Mouse (Mus musculus) lung, embryonic 16.5 days (tissue): ENCODE measurements around the gene Nrip1. TPM values are rescaled to one million over a fixed set of nuclear protein-coding genes. Genes with fewer than 3 reads are reported as not detected.

Experiments
- ATAC-seq: fragments of 200-750 bp; cut with Nextera tagmentation; 2 replicates; pipeline ENCODE4 v1.8.0; 2017; ENCODE audit warnings: low read depth, mild to moderate bottlenecking, moderate library complexity
- H3K27ac ChIP-seq: fragments of 300-500 bp; sonication (generic); 2 replicates; pipeline ENCODE4 v1.5.1; 2014; ENCODE audit warnings: mild to moderate bottlenecking, control low read depth, low read length
- H3K27me3 ChIP-seq: fragments of 300-500 bp; sonication (generic); 2 replicates; pipeline ENCODE4 v1.6.1; 2014; ENCODE audit warnings: low read depth, low read length, mixed read lengths; ENCODE audit not compliant: control insufficient read depth, insufficient read depth
- H3K36me3 ChIP-seq: fragments of 300-500 bp; sonication (generic); 2 replicates; pipeline ENCODE4 v1.6.1; 2014; ENCODE audit warnings: low read length; ENCODE audit not compliant: control insufficient read depth, insufficient read depth
- H3K4me1 ChIP-seq: fragments of 300-500 bp; sonication (generic); replicated peaks from 2 replicates; pipeline ENCODE4 v1.6.1; 2014; ENCODE audit warnings: low read length, mixed read lengths; ENCODE audit not compliant: control insufficient read depth, insufficient read depth
- H3K4me2 ChIP-seq: fragments of 300-500 bp; sonication (generic); 2 replicates; pipeline ENCODE4 v1.6.1; 2014; ENCODE audit warnings: low read depth, low read length, control low read depth
- H3K4me3 ChIP-seq: fragments of 300-500 bp; sonication (generic); 2 replicates; pipeline ENCODE4 v1.5.1; 2014; ENCODE audit warnings: mild to moderate bottlenecking, low read length, control low read depth
- H3K9ac ChIP-seq: fragments of 300-500 bp; sonication (generic); 2 replicates; pipeline ENCODE4 v1.6.1; 2014; ENCODE audit warnings: low read length, control low read depth
- H3K9me3 ChIP-seq: fragments of 300-500 bp; sonication (generic); 2 replicates; pipeline ENCODE4 v1.6.1; 2016; ENCODE audit warnings: low read length; ENCODE audit not compliant: control insufficient read depth
- WGBS: fragments of 180-500 bp; shearing (Covaris S2); extraction: QIAGEN DNeasy Blood & Tissue Kit; methylation state at CpG from one replicate; pipeline ENCODE4 v1.1.7; 2014; 5-methylcytosine and 5-hydroxymethylcytosine counted together
- polyA plus RNA-seq: library from polyadenylated mRNA; unstranded; fragments of >200 nt; fragmentation: Nextera tagmentation; extraction: Ambion mirVana; gene quantifications from 2 replicates; pipeline ENCODE4 v1.2.1, GENCODE M21; 2015

Gene Nrip1
- polyA plus RNA-seq, 1 experiment from 2014 or later: 45.4 TPM

DNA sequence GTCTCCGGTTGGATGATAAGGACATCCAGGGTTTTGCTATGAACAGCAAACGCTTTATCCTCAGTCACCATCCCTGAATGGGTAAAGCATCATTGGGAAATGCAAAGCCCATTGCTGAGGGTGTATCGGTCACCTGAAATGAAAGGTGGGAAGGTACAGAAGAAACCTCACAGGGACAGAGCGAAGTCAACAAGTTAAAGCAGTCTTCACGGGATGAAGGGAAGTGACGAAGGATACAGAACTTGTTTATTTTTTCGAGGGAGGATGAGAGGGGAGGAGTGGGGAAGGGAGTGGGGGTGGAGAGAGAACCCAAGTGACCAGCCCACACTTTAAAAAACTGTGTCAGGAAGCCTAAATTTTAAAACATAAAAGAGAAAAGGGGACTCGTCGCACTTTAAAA, 4.4 kb downstream of the Nrip1 start:
- Histone ChIP-seq H3K27ac (no peak overlapping the region), H3K4me1 (peaks cover 38% of the 10 kb centered on the region), H3K9me3 (no peaks in the 10 kb centered on the region), H3K9ac (no peak overlapping the region), H3K4me2 (no peak overlapping the region), H3K36me3 (0 out of 2 replicates have a peak, but pooled peaks cover 3% of the 10 kb centered on the region), H3K4me3 (no peak overlapping the region), H3K27me3 (no peaks in the 10 kb centered on the region)
- ATAC-seq: no peak
- 51% methylated on average over 9 of the region's 9 CpGs for WGBS

- Histone ChIP-seq H3K9me3 (no peaks in the 10 kb centered on the region), H3K27me3 (no peaks in the 10 kb centered on the region), H3K9ac (no peak overlapping the region), H3K27ac (no peak overlapping the region; the same call in 1 of the 2 replicates), H3K4me1 (peaks cover 43% of the 10 kb centered on the region), H3K4me3 (no peak overlapping the region), H3K4me2 (0 out of 2 replicates have a peak overlapping the region, but pooled peaks have one; percentile 6), H3K36me3 (0 out of 2 replicates have a peak, but pooled peaks cover 3% of the 10 kb centered on the region)
- 51% methylated on average over 12 of the region's 12 CpGs for WGBS
- no peak for ATAC-seq
These were observed 6.2 kb downstream of the Nrip1 start for GRCm38 (mm10) chr16:76367261-76367908.

GRCm38 (mm10) chr16:76365790-76366406, 7.7 kb downstream of the Nrip1 start:
- Histone ChIP-seq H3K27ac (no peak overlapping the region), H3K4me2 (no peak overlapping the region), H3K36me3 (0 out of 2 replicates have a peak, but pooled peaks cover 3% of the 10 kb centered on the region), H3K4me1 (peaks cover 38% of the 10 kb centered on the region), H3K4me3 (no peak overlapping the region), H3K9me3 (no peaks in the 10 kb centered on the region), H3K27me3 (no peaks in the 10 kb centered on the region), H3K9ac (no peak overlapping the region)
- no peak for ATAC-seq
- 77% methylated on average over 17 of the region's 17 CpGs for WGBS

GRCm38 (mm10) chr16:76365237-76365636, 8.4 kb downstream of the Nrip1 start:
- WGBS: 82% methylated on average over 10 of the region's 10 CpGs
- no peak overlapping the region for H3K4me2 ChIP-seq

GRCm38 (mm10) chr16:76363641-76364040, 10.0 kb downstream of the Nrip1 start:
- H3K27ac ChIP-seq: no peak overlapping the region
- WGBS: 91% methylated on average over 3 of the region's 3 CpGs
- H3K4me2 ChIP-seq: no peak overlapping the region
- no peak for ATAC-seq
- no peak overlapping the region for H3K9ac ChIP-seq
- no peak overlapping the region for H3K4me3 ChIP-seq
- H3K4me1 ChIP-seq: peaks cover 18% of the 10 kb centered on the region
- H3K36me3 ChIP-seq: 0 out of 2 replicates have a peak, but pooled peaks cover 3% of the 10 kb centered on the region
- H3K27me3 ChIP-seq: no peaks in the 10 kb centered on the region
- H3K9me3 ChIP-seq: no peaks in the 10 kb centered on the region

More at GRCm38 (mm10) chr16:76365237-76365636, 8.4 kb downstream of the Nrip1 start:
- H3K9me3 ChIP-seq: no peaks in the 10 kb centered on the region
- no peak for ATAC-seq
- no peaks in the 10 kb centered on the region for H3K27me3 ChIP-seq
- H3K27ac ChIP-seq: no peak overlapping the region
- H3K4me3 ChIP-seq: no peak overlapping the region
- peaks cover 33% of the 10 kb centered on the region for H3K4me1 ChIP-seq
- H3K36me3 ChIP-seq: 0 out of 2 replicates have a peak, but pooled peaks cover 3% of the 10 kb centered on the region
- H3K9ac ChIP-seq: no peak overlapping the region

GRCm38 (mm10) chr16:76362982-76363381, 10.6 kb downstream of the Nrip1 start:
- no peak overlapping the region for H3K4me3 ChIP-seq
- peaks cover 19% of the 10 kb centered on the region for H3K4me1 ChIP-seq
- H3K9ac ChIP-seq: no peak overlapping the region
- 86% methylated on average over 12 of the region's 12 CpGs for WGBS
- H3K36me3 ChIP-seq: 0 out of 2 replicates have a peak, but pooled peaks cover 3% of the 10 kb centered on the region
- no peaks in the 10 kb centered on the region for H3K27me3 ChIP-seq
- no peak overlapping the region for H3K27ac ChIP-seq
- H3K4me2 ChIP-seq: no peak overlapping the region
- H3K9me3 ChIP-seq: no peaks in the 10 kb centered on the region
- ATAC-seq: no peak

DNA sequence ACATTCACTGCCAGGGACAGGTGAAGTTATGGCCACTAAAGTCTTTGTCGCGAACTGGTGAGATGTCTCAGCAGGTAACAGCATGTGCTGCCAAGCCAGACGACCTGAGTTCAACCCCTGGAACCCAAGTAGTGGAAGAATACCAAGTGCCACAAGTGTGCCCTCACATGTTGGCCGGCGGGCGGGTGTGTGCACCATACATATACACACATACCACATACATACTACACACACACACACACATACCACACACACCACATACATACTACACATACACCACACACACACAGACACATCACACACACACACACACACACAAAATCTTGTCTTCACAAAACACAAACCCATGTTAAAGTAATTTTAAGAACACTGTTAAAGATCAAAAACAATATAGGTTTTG, 13.2 kb downstream of the Nrip1 start:
- no peak overlapping the region for H3K27ac ChIP-seq
- ATAC-seq: no peak
- H3K4me2 ChIP-seq: no peak overlapping the region
- H3K4me3 ChIP-seq: no peak overlapping the region
- 0 out of 2 replicates have a peak, but pooled peaks cover 1% of the 10 kb centered on the region for H3K36me3 ChIP-seq
- H3K9ac ChIP-seq: no peak overlapping the region
- H3K4me1 ChIP-seq: peaks cover 14% of the 10 kb centered on the region
- no peaks in the 10 kb centered on the region for H3K9me3 ChIP-seq
- H3K27me3 ChIP-seq: no peaks in the 10 kb centered on the region
- 88% methylated on average over 6 of the region's 6 CpGs for WGBS

- H3K4me2 ChIP-seq: no peak overlapping the region
- H3K4me3 ChIP-seq: no peak overlapping the region
- ATAC-seq: no peak
- no peaks in the 10 kb centered on the region for H3K36me3 ChIP-seq
- H3K27me3 ChIP-seq: no peaks in the 10 kb centered on the region
- no peak overlapping the region for H3K9ac ChIP-seq
- H3K27ac ChIP-seq: no peak overlapping the region
- 52% methylated on average over 4 of the region's 4 CpGs for WGBS
- H3K4me1 ChIP-seq: peaks cover 7% of the 10 kb centered on the region
- H3K9me3 ChIP-seq: no peaks in the 10 kb centered on the region
These were observed 14.9 kb downstream of the Nrip1 start for GRCm38 (mm10) chr16:76358757-76359156.

- Histone ChIP-seq H3K27ac (no peak overlapping the region), H3K27me3 (no peaks in the 10 kb centered on the region), H3K4me1 (peaks cover 6% of the 10 kb centered on the region), H3K9ac (no peak overlapping the region), H3K36me3 (no peaks in the 10 kb centered on the region), H3K4me3 (no peak overlapping the region), H3K9me3 (no peaks in the 10 kb centered on the region), H3K4me2 (no peak overlapping the region)
- 56% methylated on average over 18 of the region's 18 CpGs for WGBS
- ATAC-seq: no peak
These were observed 15.4 kb downstream of the Nrip1 start for GRCm38 (mm10) chr16:76358128-76358748.
